Mouse (Mus musculus): ENCODE results near the gene S100pbp.
"Not testable (repeated sequence)": the region's sequence is repeated elsewhere in the genome, so short reads cannot be mapped to it uniquely, and the experiment has no call there.

Gene S100pbp

DNA sequence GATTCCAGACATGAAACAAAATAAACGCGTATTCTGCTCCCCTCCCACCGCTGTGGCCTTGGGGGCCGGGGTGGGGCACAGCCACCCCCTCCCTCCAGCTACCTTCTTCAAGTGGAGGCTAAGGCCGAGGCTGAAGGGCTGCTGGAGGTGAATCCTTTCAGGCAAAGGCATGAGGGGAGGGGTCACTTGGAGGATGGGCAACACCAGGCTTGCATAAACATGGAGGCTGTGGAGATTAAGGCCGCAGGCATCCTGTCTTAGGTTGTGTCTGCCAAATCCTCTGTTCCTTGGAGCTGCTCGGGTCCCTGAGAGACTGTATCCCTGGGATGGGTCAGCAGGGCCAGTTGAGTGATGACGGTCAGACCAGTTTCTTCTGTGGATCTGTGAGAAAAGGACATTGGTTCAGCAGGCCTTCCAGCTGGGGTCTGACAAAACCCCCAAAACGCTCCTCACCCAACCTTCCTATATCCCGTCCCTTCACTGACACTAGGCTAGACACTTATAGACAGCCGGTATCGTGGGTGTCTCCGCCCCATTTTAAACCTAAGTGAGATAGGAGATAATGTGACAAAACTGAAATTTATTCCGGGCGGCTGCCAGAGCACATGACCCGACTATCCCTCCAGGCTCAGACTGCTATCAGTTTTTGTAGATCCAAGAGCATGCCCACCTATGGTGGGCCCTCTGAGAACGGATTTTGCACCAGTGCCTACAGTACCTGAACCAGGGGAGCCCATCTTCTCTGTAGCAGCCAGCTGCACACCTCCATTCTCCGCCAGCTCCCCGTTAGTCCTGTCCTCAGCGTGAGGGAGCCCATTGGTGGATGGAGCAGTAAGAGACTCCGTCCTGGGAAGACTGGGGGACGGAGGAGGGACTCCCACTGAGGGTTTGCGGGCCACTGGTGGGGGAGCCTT lies 31.8 kb upstream of the S100pbp start:
- no peak for DNase-seq (ENCODE audit: extremely low read depth, low read depth)

DNA sequence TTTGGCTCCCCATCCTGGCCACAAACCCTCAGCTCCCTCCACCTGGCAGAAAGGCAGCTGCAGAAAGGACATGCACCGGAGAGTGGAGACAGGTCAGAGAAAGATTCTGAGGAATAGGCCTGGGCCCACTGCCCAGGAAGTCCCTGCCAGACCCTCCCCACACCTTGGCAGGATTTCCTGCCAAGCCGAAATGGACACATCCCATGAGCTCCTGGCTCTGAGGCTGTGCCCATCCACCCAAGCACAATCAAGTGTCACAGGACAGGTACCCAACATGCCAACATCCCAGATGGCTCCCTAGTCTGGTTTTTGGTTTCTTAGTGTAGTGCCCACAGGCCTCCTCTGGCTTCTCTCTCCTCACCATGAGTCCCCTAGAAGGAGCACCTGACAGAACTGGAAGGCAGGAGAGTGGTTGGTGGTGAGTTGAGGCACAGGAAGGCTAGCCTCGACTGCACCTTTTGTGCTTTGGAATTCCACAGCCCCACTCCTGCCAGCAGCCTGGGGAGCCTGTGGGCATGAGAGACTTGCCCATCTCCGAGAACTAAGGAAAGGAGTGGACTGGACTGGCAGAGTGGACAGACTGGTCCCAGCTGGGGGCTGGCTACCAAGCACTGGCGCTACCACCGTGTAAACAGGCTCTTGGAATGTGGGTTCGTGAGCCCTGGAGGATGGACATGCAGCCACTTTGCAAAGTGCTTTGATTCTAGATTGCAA lies 31.0 kb upstream of the S100pbp start:
- DNase-seq (ENCODE audit: extremely low read depth, low read depth), result no peak

DNA sequence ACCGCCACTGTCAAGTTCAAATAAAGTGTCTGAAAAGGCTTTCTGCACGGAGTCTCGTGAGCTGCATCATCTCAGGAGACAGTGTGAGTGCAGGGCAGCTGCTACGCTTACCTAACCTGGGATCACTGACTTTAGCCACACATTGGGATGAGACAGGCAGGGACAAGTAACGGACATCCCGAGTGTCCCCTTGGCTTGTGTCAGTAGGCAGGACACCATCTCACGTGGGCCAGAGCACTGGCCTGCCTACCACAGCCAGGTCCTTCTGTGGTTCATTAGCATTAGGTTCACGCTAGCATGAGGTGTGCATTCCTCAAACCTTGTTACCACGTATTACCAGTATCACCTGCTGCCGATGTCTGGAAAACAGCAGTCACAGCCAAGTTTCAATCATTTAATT lies 29.7 kb upstream of the S100pbp start:
- no peak for DNase-seq (ENCODE audit: extremely low read depth, low read depth)

DNA sequence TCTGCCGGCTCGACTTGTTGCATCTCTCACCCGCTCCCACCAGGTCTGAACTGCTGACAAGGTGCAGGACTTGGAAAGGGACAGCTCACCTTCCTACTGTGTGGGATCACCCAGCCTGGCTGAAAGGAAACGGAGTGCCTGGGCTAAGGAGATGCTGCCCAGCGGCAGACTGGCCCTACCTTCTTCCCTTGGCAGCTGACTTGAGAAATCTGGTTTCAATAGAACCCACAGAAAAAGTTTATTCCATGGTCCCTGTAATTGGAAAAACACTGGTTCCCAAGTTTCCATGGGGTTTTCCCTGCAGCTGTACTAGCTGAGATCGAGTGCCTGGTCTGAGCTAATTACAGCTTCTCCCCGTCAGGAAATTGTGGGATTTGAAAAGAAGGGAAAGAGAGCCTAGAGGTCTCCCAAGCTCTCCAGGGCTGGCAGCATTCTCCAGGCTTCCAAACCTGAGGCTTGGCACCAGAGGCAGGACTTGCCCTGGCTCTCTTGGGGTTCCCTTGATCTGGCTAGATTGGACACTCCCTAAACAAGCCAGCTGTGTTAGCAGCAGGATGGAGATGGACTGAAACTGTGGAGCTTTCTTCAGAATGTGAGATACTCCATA lies 29.1 kb upstream of the S100pbp start:
- DNase-seq (ENCODE audit: extremely low read depth, low read depth), result no peak

DNA sequence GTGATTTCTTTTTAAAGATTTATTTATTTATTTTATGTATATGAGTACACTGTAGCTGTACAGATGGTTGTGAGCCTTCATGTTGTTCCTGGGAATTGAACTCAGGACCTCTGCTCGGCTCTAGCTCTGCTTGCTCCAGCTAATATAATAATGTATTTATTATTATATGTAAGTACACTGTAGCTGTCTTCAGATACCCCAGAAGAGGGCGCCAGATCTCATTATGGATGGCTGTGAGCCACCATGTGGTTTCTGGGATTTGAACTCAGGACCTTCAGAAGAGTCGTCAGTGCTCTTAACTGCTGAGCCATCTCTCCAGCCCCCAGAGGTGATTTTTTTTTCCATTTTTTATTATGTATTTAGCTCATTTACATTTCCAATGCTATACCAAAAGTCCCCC lies 23.0 kb upstream of the S100pbp start:
- DNase-seq (ENCODE audit: extremely low read depth, low read depth), result not testable (repeated sequence)

DNA sequence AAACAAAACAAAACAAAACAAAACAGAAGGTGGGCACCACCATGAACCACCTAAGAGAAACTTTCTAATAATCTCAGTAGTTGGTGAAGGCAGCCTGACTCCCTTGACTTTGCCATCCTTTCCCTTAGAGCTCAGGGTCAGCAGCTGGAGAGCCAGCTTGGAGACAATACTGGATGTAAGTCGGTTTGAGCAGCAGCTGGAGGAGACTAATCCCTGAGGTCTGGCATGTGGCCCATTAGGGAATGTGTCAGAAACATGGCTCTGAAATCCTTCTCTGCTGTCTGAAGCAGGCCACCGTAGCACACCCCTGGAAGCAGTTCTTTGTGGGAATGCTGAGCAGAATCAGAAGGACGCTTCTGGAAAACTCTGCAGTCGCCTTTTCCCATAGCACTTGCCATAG lies 21.9 kb upstream of the S100pbp start:
- no peak for DNase-seq (ENCODE audit: extremely low read depth, low read depth)

- DNase-seq (ENCODE audit: extremely low read depth, low read depth), result peak; percentile 18
Observed at GRCm38 (mm10) chr4:129209504-129209903, 20.0 kb upstream of the S100pbp start.

- no peak for DNase-seq (ENCODE audit: extremely low read depth, low read depth)
Observed at GRCm38 (mm10) chr4:129206792-129207191, 17.3 kb upstream of the S100pbp start.

DNA sequence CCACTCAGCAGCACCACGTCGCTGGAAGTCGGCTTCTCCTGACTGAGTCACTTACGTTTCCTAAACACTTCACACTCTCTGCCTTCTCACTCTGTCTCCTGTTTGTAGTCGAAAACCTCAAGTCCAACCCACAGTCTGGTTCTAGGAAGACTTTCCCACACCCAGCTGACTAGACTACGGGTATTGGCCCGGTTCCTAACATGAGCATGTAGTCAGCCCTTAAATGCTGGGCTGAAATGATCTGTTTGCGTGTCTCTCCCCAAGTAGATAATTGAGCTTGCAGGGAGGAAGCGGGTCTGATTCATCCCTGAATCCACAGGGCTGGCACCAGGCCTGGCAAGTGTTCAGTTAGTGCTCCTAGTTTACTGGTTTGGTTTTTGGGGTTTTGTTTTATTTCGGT lies 15.1 kb upstream of the S100pbp start:
- no peak for DNase-seq (ENCODE audit: extremely low read depth, low read depth)

DNA sequence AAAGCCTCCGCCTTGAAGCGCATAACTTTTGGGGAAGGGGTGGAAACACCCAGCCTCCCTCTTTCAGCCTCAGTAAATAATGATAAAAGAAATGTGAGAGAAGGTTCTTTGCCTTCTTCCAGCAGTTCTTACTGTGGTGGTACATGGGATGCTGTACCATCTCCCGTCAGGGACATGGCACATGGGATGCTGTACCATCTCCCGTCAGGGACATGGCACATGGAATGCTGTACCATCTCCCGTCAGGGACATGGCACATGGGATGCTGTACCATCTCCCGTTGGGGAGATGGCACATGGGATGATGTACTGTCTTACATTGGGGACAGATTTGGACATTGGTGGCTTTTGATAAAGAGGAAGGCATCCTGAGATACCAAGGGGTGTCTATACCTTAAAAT lies 8.0 kb upstream of the S100pbp start:
- no peak for DNase-seq (ENCODE audit: extremely low read depth, low read depth)

GRCm38 (mm10) chr4:129194280-129194679 lies 4.8 kb upstream of the S100pbp start:
- no peak for DNase-seq (ENCODE audit: extremely low read depth, low read depth)

- DNase-seq (ENCODE audit: extremely low read depth, low read depth), result no peak
Observed at GRCm38 (mm10) chr4:129191691-129192090, 2.2 kb upstream of the S100pbp start.

DNA sequence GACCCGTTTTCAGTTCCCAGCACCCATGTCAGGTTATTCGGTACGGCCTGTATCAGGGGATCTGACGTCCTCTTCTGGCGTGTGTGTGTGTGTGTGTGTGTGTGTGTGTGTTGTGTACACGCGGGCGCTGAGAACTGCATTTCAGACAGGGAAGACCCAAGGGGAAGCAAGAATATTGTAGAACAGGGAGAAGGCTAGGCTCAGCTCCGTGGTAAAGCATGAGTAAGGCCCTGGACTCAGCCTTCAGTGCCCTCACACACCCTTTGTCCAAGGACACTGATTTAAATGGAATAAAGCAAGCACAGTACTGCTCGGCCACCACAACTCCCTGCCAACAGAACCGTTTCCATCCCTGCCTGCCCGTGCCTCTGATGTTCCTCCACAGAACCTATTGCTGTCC lies 1.0 kb upstream of the S100pbp start:
- peak; percentile 21 for DNase-seq (ENCODE audit: extremely low read depth, low read depth)

- DNase-seq (ENCODE audit: extremely low read depth, low read depth), result no peak
Observed at GRCm38 (mm10) chr4:129188803-129189541, 555 bp downstream of the S100pbp start.

- no peak for DNase-seq (ENCODE audit: extremely low read depth, low read depth)
Observed at GRCm38 (mm10) chr4:129188041-129188659, 1.4 kb downstream of the S100pbp start.

GRCm38 (mm10) chr4:129179560-129179959 lies 10.0 kb downstream of the S100pbp start:
- DNase-seq (ENCODE audit: extremely low read depth, low read depth), result no peak

- no peak for DNase-seq (ENCODE audit: extremely low read depth, low read depth)
Observed at GRCm38 (mm10) chr4:129172529-129172928, 17.0 kb downstream of the S100pbp start.

- no peak for DNase-seq (ENCODE audit: extremely low read depth, low read depth)
Observed at GRCm38 (mm10) chr4:129161581-129162255, 27.8 kb downstream of the S100pbp start.

- no peak for DNase-seq (ENCODE audit: extremely low read depth, low read depth)
Observed at GRCm38 (mm10) chr4:129161076-129161475, 28.5 kb downstream of the S100pbp start.

GRCm38 (mm10) chr4:129158549-129158948 lies 31.0 kb downstream of the S100pbp start:
- DNase-seq (ENCODE audit: extremely low read depth, low read depth), result no peak
